Mouse (Mus musculus): ENCODE measurements around the gene Ppp2r3c.
"Not testable (repeated sequence)": the region's sequence is repeated elsewhere in the genome, so short reads cannot be mapped to it uniquely, and the experiment has no call there.

Gene Ppp2r3c

GRCm38 (mm10) chr12:55302485-55303441 lies at the start of gene Ppp2r3c:
Ppp2r3c (minus strand) TSS chr12:55302998.
- DNase-seq (ENCODE audit: low spot score in 2 of 2), result peak; percentile 86 to 91

- DNase-seq (ENCODE audit: low spot score in 2 of 2), result no peak
These were observed 41.8 kb upstream of the Ppp2r3c start for GRCm38 (mm10) chr12:55344583-55344982.

GRCm38 (mm10) chr12:55343998-55344397 lies 41.2 kb upstream of the Ppp2r3c start:
- DNase-seq (ENCODE audit: low spot score in 2 of 2), result no peak

GRCm38 (mm10) chr12:55343045-55343444 lies 40.2 kb upstream of the Ppp2r3c start:
- DNase-seq (ENCODE audit: low spot score in 2 of 2), result not testable (repeated sequence)

- DNase-seq (ENCODE audit: low spot score in 2 of 2), result not testable (repeated sequence)
These were observed 35.7 kb upstream of the Ppp2r3c start for GRCm38 (mm10) chr12:55338490-55338889.

GRCm38 (mm10) chr12:55333662-55334061 lies 30.9 kb upstream of the Ppp2r3c start:
- DNase-seq (ENCODE audit: low spot score in 2 of 2), result no peak

- DNase-seq (ENCODE audit: low spot score in 2 of 2), result no peak
These were observed 26.6 kb upstream of the Ppp2r3c start for GRCm38 (mm10) chr12:55329351-55329750.

GRCm38 (mm10) chr12:55328784-55329183 lies 26.0 kb upstream of the Ppp2r3c start:
- no peak for DNase-seq (ENCODE audit: low spot score in 2 of 2)

GRCm38 (mm10) chr12:55325702-55326101 lies 22.9 kb upstream of the Ppp2r3c start:
- DNase-seq (ENCODE audit: low spot score in 2 of 2), result no peak

GRCm38 (mm10) chr12:55321642-55322291 lies 19.0 kb upstream of the Ppp2r3c start:
- no peak for DNase-seq (ENCODE audit: low spot score in 2 of 2)

GRCm38 (mm10) chr12:55315192-55315591 lies 12.4 kb upstream of the Ppp2r3c start:
- peak; percentile 29 to 40 for DNase-seq (ENCODE audit: low spot score in 2 of 2)

GRCm38 (mm10) chr12:55313901-55314300 lies 11.1 kb upstream of the Ppp2r3c start:
- no peak for DNase-seq (ENCODE audit: low spot score in 2 of 2)

GRCm38 (mm10) chr12:55311841-55312240 lies 9.0 kb upstream of the Ppp2r3c start:
- no peak for DNase-seq (ENCODE audit: low spot score in 2 of 2)

GRCm38 (mm10) chr12:55309501-55309900 lies 6.7 kb upstream of the Ppp2r3c start:
- no peak for DNase-seq (ENCODE audit: low spot score in 2 of 2)

- no peak for DNase-seq (ENCODE audit: low spot score in 2 of 2)
These were observed 5.9 kb upstream of the Ppp2r3c start for GRCm38 (mm10) chr12:55308731-55309130.

- DNase-seq (ENCODE audit: low spot score in 2 of 2), result no peak
These were observed 4.8 kb upstream of the Ppp2r3c start for GRCm38 (mm10) chr12:55307566-55307965.

- no peak for DNase-seq (ENCODE audit: low spot score in 2 of 2)
These were observed 3.6 kb upstream of the Ppp2r3c start for GRCm38 (mm10) chr12:55306371-55306770.

GRCm38 (mm10) chr12:55301472-55302300 lies 1.1 kb downstream of the Ppp2r3c start:
- DNase-seq (ENCODE audit: low spot score in 2 of 2), result no peak

GRCm38 (mm10) chr12:55300820-55301351 lies 1.9 kb downstream of the Ppp2r3c start:
- no peak for DNase-seq (ENCODE audit: low spot score in 2 of 2)

GRCm38 (mm10) chr12:55299336-55299735 lies 3.5 kb downstream of the Ppp2r3c start, which contains the start of gene 1110008L16Rik:
1110008L16Rik (plus strand) TSS chr12:55299577.
- DNase-seq (ENCODE audit: low spot score in 2 of 2), result no peak

GRCm38 (mm10) chr12:55298112-55298511 lies 4.7 kb downstream of the Ppp2r3c start:
- peak in 1 of 2 experiments; percentile 69 for DNase-seq (ENCODE audit: low spot score in 2 of 2)
